ENCODE assay signal across 7 mouse cellular contexts in the genomic region with DNA sequence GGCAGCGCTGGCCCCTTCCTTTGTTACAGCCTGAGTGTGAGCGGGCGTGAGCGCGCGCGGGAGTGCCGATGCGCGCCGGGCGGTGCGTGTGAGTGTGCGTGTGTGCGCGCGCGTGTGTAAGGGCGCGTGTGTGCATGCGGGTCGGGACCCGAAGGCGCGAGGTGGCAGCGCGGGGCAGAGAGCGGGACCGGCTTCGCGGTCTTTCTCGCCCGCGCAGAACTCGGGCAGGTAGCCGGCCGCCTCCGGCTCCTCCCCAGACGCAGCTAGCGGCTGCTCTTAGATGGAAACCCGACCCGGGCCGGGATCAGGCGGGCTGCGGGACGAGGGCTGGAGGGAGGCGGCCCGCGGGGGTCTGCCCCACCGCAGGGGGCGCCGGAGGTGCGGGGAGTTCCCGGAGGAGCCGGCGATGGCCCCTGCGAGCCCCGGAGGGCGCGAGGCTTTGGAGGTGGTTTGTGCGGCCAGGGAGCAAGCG. TPM values are rescaled to one million over a fixed set of nuclear protein-coding genes. Genes with fewer than 3 reads are reported as not detected.
DNase-seq lines count a peak whose midpoint lies in the region; ATAC-seq and TF ChIP-seq lines count a peak whose summit lies in the region.

No protein-coding gene starts in this region.

- TF ChIP-seq CTCF in left cerebral cortex, adult 2 months (IDR thresholded peaks at IDR 0.05) = no peak

- under 1% methylated on average over 62 of the region's 62 CpGs for WGBS in forebrain, embryonic 16.5 days
- WGBS in liver, embryonic 16.5 days (ENCODE audit: insufficient replicate concordance) = 1% methylated on average over 54 of the region's 62 CpGs

- H3K9me3 ChIP-seq in forebrain, embryonic 16.5 days (ENCODE audit: control insufficient read depth, low read length) = no peaks in the 10 kb centered on the region
- H3K9me3 ChIP-seq in liver, embryonic 16.5 days (replicated peaks; ENCODE audit: control insufficient read depth, low read length) = no peaks in the 10 kb centered on the region

- peak overlapping the region; percentile 67 for H3K4me2 ChIP-seq in forebrain, embryonic 16.5 days (ENCODE audit: low read length)
- peak overlapping the region; percentile 63 for H3K4me2 ChIP-seq in liver, embryonic 16.5 days (ENCODE audit: low read depth, low read length)

- H3K4me3 ChIP-seq in left cerebral cortex, adult 2 months = peak overlapping the region; percentile 60
- peak overlapping the region; percentile 84 for H3K4me3 ChIP-seq in forebrain, embryonic 16.5 days (replicated peaks; ENCODE audit: low read length)
- peak overlapping the region; percentile 50 for H3K4me3 ChIP-seq in liver, embryonic 16.5 days (ENCODE audit: low read depth, low read length)

- ATAC-seq in forebrain, embryonic 16.5 days = peak; percentile 34
- no peak for ATAC-seq in liver, embryonic 16.5 days (ENCODE audit: low read depth)

- intact Hi-C loops in left cerebral cortex, adult 2 months (cut with DNase I) = loop anchor here (2.0 kb wide), 1 partner anchor 18 kb away; no protein-coding TSS in a partner anchor

- H3K4me1 ChIP-seq in forebrain, embryonic 16.5 days (replicated peaks; ENCODE audit: control insufficient read depth, insufficient read depth, low read length) = peaks cover 44% of the 10 kb centered on the region
- peaks cover 4% of the 10 kb centered on the region for H3K4me1 ChIP-seq in liver, embryonic 16.5 days (ENCODE audit: control insufficient read depth, low read depth, low read length)

- H3K27me3 ChIP-seq in forebrain, embryonic 16.5 days (replicated peaks; ENCODE audit: control insufficient read depth, insufficient read depth, low read length) = no peaks in the 10 kb centered on the region
- peaks cover 81% of the 10 kb centered on the region for H3K27me3 ChIP-seq in liver, embryonic 16.5 days (ENCODE audit: control insufficient read depth, insufficient read depth, low read depth, low read length)

- H3K9ac ChIP-seq in forebrain, embryonic 16.5 days (replicated peaks; ENCODE audit: low read depth, low read length) = peak overlapping the region; percentile 97
- H3K9ac ChIP-seq in liver, embryonic 16.5 days (ENCODE audit: low read depth, low read length) = no peak overlapping the region

- H3K36me3 ChIP-seq in forebrain, embryonic 16.5 days (ENCODE audit: control insufficient read depth, insufficient read depth) = no peaks in the 10 kb centered on the region
- H3K36me3 ChIP-seq in liver, embryonic 16.5 days (ENCODE audit: control insufficient read depth, insufficient read depth) = no peaks in the 10 kb centered on the region

- DNase-seq in left cerebral cortex, adult 2 months (ENCODE audit: extremely low spot score in 1 of 2, low spot score in 2 of 2) = peak in 1 of 2 experiments; percentile 29
- DNase-seq in left cerebral cortex, adult 11 months (ENCODE audit: low spot score) = no peak
- peak; percentile 76 for DNase-seq in embryo, embryonic 11 days
- no peak for DNase-seq in adipocyte (ENCODE audit: low spot score)
- no peak for DNase-seq in gastrocnemius, postnatal 10 days

- H3K27ac ChIP-seq in left cerebral cortex, adult 2 months = peak overlapping the region; percentile 53
- peak overlapping the region; percentile 99 for H3K27ac ChIP-seq in forebrain, embryonic 16.5 days (ENCODE audit: low read length)
- H3K27ac ChIP-seq in liver, embryonic 16.5 days (ENCODE audit: low read length) = no peak overlapping the region

RNA-seq across cellular contexts. Expression of gene Lemd1, which starts 0.6 kb away (rescaled TPM):
- total RNA-seq in left cerebral cortex, adult 2 months (2021) = 1 to 10 TPM; 3.9 to 6.8 TPM
- polyA plus RNA-seq in forebrain, embryonic 16.5 days (2015; fragmentation: Nextera tagmentation; extraction: Ambion mirVana) = 14.9 and 18.4 TPM in 2 replicates
- polyA plus RNA-seq in liver, embryonic 16.5 days (2015; fragmentation: Nextera tagmentation; extraction: Ambion mirVana) = not detected in 2 replicates
- total RNA-seq in gastrocnemius, postnatal 10 days (2021) = not detected

RNA-seq across cellular contexts. Expression of gene AC124108.1, which starts 0.6 kb away (rescaled TPM):
- total RNA-seq in left cerebral cortex, adult 2 months (2021) = 1 to 10 TPM; 4.3 to 6.1 TPM
- 2.5 and 3.3 TPM in 2 replicates for polyA plus RNA-seq in forebrain, embryonic 16.5 days (2015; fragmentation: Nextera tagmentation; extraction: Ambion mirVana)
- polyA plus RNA-seq in liver, embryonic 16.5 days (2015; fragmentation: Nextera tagmentation; extraction: Ambion mirVana) = not detected in 2 replicates
- total RNA-seq in gastrocnemius, postnatal 10 days (2021) = under 1 TPM in 1 of 2 experiments, not detected in 1; 0.05 TPM

RNA-seq across cellular contexts. Expression of gene Gm10188, which starts 38.9 kb away (rescaled TPM):
- not detected for total RNA-seq in left cerebral cortex, adult 2 months (2021)
- 0.86 TPM in 1 of 2 replicates, not detected in the other for polyA plus RNA-seq in forebrain, embryonic 16.5 days (2015; fragmentation: Nextera tagmentation; extraction: Ambion mirVana)
- polyA plus RNA-seq in liver, embryonic 16.5 days (2015; fragmentation: Nextera tagmentation; extraction: Ambion mirVana) = not detected in 2 replicates
- total RNA-seq in gastrocnemius, postnatal 10 days (2021) = not detected

RNA-seq across cellular contexts. Expression of gene Cdk18, which starts 51.2 kb away (rescaled TPM):
- 10 to 100 TPM; 27.9 to 33.2 TPM for total RNA-seq in left cerebral cortex, adult 2 months (2021)
- polyA plus RNA-seq in forebrain, embryonic 16.5 days (2015; fragmentation: Nextera tagmentation; extraction: Ambion mirVana) = 0.48 and 1.9 TPM in 2 replicates
- 1.3 and 1.4 TPM in 2 replicates for polyA plus RNA-seq in liver, embryonic 16.5 days (2015; fragmentation: Nextera tagmentation; extraction: Ambion mirVana)
- 1 to 10 TPM; 1.2 to 2.3 TPM for total RNA-seq in gastrocnemius, postnatal 10 days (2021)

Comparison
In these comparisons a context has a peak if more than half of its experiments do, and no peak if none do; other contexts are left out.
1. RNA of gene Lemd1, which starts 0.6 kb away (total RNA-seq): 3.9 to 6.8 TPM in left cerebral cortex, adult 2 months; not detected in gastrocnemius, postnatal 10 days; every median in the first group is over 4 times any median in the second.
2. RNA of gene AC124108.1, which starts 0.6 kb away (total RNA-seq): 4.3 to 6.1 TPM in left cerebral cortex, adult 2 months; 0.05 TPM in gastrocnemius, postnatal 10 days; every median in the first group is over 4 times any median in the second.
3. Peak in every context shown above with its lines, with median percentiles within 50 percentile points of each other: H3K4me3 ChIP-seq.